Mouse (Mus musculus): ENCODE measurements around the gene Ptprr. TPM values are rescaled to one million over a fixed set of nuclear protein-coding genes. Genes with fewer than 3 reads are reported as not detected.

The Ptprr gene
- polyA plus RNA-seq, 1 experiment = 0.04 TPM

DNA sequence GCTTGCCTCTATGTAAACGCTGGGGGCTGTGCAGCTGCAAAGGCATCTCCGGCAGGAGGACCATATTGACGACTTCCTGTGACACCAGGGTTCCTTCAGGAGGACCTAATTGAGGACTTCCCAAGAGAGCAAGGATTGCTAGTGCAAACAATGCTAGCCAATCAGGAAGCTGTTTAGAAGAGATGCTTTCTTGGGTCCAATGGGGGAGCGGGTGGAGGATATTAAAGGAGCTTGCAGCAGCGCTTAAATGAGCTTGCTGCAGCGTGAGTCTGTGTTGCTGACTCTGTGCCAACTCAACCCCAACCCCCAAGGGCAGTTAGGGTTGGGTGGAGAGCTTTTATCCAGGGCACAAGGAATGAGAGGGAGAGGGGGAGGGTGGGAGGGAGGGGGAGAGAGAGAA is 11.3 kb upstream of the Ptprr start:
- TF ChIP-seq MAX (IDR thresholded peaks at IDR 0.05) = no peak
- TF ChIP-seq FOSL1 (IDR thresholded peaks at IDR 0.05; ENCODE audit: insufficient read depth, low read length, poor library complexity, severe bottlenecking) = no peak
- no peak for TF ChIP-seq CTCF (IDR thresholded peaks at IDR 0.05; ENCODE audit: control insufficient read depth, insufficient read depth, insufficient read length)
- TF ChIP-seq MYOD1 (IDR thresholded peaks at IDR 0.05; ENCODE audit: control insufficient read depth, insufficient read length, low read depth) = no peak
- no peak for TF ChIP-seq USF1 (IDR thresholded peaks at IDR 0.05; ENCODE audit: low read depth)
- TF ChIP-seq MYOG (IDR thresholded peaks at IDR 0.05; ENCODE audit: control insufficient read depth, extremely low read depth, insufficient read length) = no peak
- no peak for TF ChIP-seq CEBPB (IDR thresholded peaks at IDR 0.05; ENCODE audit: low read depth)
- no peaks in the 10 kb centered on the region for H3K27me3 ChIP-seq (ENCODE audit: control insufficient read depth, insufficient read depth, insufficient read length)
- no peaks in the 10 kb centered on the region for H3K36me3 ChIP-seq (ENCODE audit: control insufficient read depth, insufficient read depth)
- H3ac ChIP-seq (ENCODE audit: control insufficient read depth, insufficient read length, low read depth) = no peak overlapping the region
- H3K79me2 ChIP-seq (ENCODE audit: control insufficient read depth, insufficient read depth) = no peaks in the 10 kb centered on the region
- no peak overlapping the region for H3K4me3 ChIP-seq (ENCODE audit: insufficient read depth, poor library complexity, severe bottlenecking)
- no peaks in the 10 kb centered on the region for H3K79me3 ChIP-seq (ENCODE audit: low read depth)

GRCm38 (mm10) chr10:116018480-116018891 is 473 bp downstream of the Ptprr start:
- Histone ChIP-seq H3K4me3 (ENCODE audit: insufficient read depth, poor library complexity, severe bottlenecking) (no peak overlapping the region), H3K27me3 (ENCODE audit: control insufficient read depth, insufficient read depth, insufficient read length) (peaks cover 4% of the 10 kb centered on the region), H3K36me3 (ENCODE audit: control insufficient read depth, insufficient read depth) (no peaks in the 10 kb centered on the region), H3K79me2 (ENCODE audit: control insufficient read depth, insufficient read depth) (no peaks in the 10 kb centered on the region), H3K79me3 (ENCODE audit: low read depth) (no peaks in the 10 kb centered on the region), H3ac (ENCODE audit: control insufficient read depth, insufficient read length, low read depth) (peak overlapping the region; percentile 8)
- TF ChIP-seq MYOG (IDR thresholded peaks at IDR 0.05; ENCODE audit: control insufficient read depth, extremely low read depth, insufficient read length) (no peak), USF1 (IDR thresholded peaks at IDR 0.05; ENCODE audit: low read depth) (no peak), MAX (IDR thresholded peaks at IDR 0.05) (no peak), CTCF (IDR thresholded peaks at IDR 0.05; ENCODE audit: control insufficient read depth, insufficient read depth, insufficient read length) (no peak), MYOD1 (IDR thresholded peaks at IDR 0.05; ENCODE audit: control insufficient read depth, insufficient read length, low read depth) (no peak), CEBPB (IDR thresholded peaks at IDR 0.05; ENCODE audit: low read depth) (no peak), FOSL1 (IDR thresholded peaks at IDR 0.05; ENCODE audit: insufficient read depth, low read length, poor library complexity, severe bottlenecking) (no peak)

- Histone ChIP-seq H3K79me3 (ENCODE audit: low read depth) (no peaks in the 10 kb centered on the region), H3K36me3 (ENCODE audit: control insufficient read depth, insufficient read depth) (no peaks in the 10 kb centered on the region), H3K4me3 (ENCODE audit: insufficient read depth, poor library complexity, severe bottlenecking) (no peak overlapping the region), H3K79me2 (ENCODE audit: control insufficient read depth, insufficient read depth) (no peaks in the 10 kb centered on the region), H3ac (ENCODE audit: control insufficient read depth, insufficient read length, low read depth) (no peak overlapping the region), H3K27me3 (ENCODE audit: control insufficient read depth, insufficient read depth, insufficient read length) (peaks cover 4% of the 10 kb centered on the region)
- TF ChIP-seq MYOG (IDR thresholded peaks at IDR 0.05; ENCODE audit: control insufficient read depth, extremely low read depth, insufficient read length) = no peak
- TF ChIP-seq MAX (IDR thresholded peaks at IDR 0.05) = no peak
- no peak for TF ChIP-seq MYOD1 (IDR thresholded peaks at IDR 0.05; ENCODE audit: control insufficient read depth, insufficient read length, low read depth)
- TF ChIP-seq USF1 (IDR thresholded peaks at IDR 0.05; ENCODE audit: low read depth) = no peak
- no peak for TF ChIP-seq FOSL1 (IDR thresholded peaks at IDR 0.05; ENCODE audit: insufficient read depth, low read length, poor library complexity, severe bottlenecking)
- TF ChIP-seq CTCF (IDR thresholded peaks at IDR 0.05; ENCODE audit: control insufficient read depth, insufficient read depth, insufficient read length) = no peak
These were observed 1.3 kb downstream of the Ptprr start for GRCm38 (mm10) chr10:116019086-116019860.

DNA sequence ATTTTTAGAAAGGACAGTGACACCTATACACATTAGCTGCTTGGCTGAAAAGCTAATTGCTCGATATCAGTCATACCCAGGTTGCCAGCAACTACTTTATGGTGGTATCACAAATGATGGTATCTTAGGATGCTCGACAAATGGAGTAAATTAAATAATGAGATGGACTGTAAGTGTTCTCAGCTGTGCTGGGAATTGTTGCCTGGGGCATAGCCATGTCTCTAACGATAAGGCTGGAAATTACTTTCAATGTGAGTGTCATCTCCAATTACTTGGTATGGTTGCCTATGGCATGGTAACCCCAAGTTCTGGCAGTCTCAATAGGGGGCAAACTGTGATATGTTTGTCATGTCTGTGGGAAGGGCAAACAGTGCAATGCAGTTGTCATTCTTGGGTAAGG is 3.1 kb downstream of the Ptprr start:
- Histone ChIP-seq H3K79me2 (ENCODE audit: control insufficient read depth, insufficient read depth) (no peaks in the 10 kb centered on the region), H3K27me3 (ENCODE audit: control insufficient read depth, insufficient read depth, insufficient read length) (peaks cover 4% of the 10 kb centered on the region), H3K79me3 (ENCODE audit: low read depth) (no peaks in the 10 kb centered on the region), H3ac (ENCODE audit: control insufficient read depth, insufficient read length, low read depth) (no peak overlapping the region), H3K36me3 (ENCODE audit: control insufficient read depth, insufficient read depth) (no peaks in the 10 kb centered on the region), H3K4me3 (ENCODE audit: insufficient read depth, poor library complexity, severe bottlenecking) (no peak overlapping the region)
- no peak for TF ChIP-seq USF1 (IDR thresholded peaks at IDR 0.05; ENCODE audit: low read depth)
- TF ChIP-seq MAX (IDR thresholded peaks at IDR 0.05) = no peak
- TF ChIP-seq CTCF (IDR thresholded peaks at IDR 0.05; ENCODE audit: control insufficient read depth, insufficient read depth, insufficient read length) = no peak

GRCm38 (mm10) chr10:116038150-116038549 is 20.1 kb downstream of the Ptprr start:
- Histone ChIP-seq H3K4me3 (ENCODE audit: insufficient read depth, poor library complexity, severe bottlenecking) (no peak overlapping the region), H3K27me3 (ENCODE audit: control insufficient read depth, insufficient read depth, insufficient read length) (no peaks in the 10 kb centered on the region), H3K79me2 (ENCODE audit: control insufficient read depth, insufficient read depth) (no peaks in the 10 kb centered on the region), H3K36me3 (ENCODE audit: control insufficient read depth, insufficient read depth) (no peaks in the 10 kb centered on the region), H3K79me3 (ENCODE audit: low read depth) (no peaks in the 10 kb centered on the region), H3ac (ENCODE audit: control insufficient read depth, insufficient read length, low read depth) (no peak overlapping the region)
- TF ChIP-seq CEBPB (IDR thresholded peaks at IDR 0.05; ENCODE audit: low read depth) = no peak
- no peak for TF ChIP-seq MYOG (IDR thresholded peaks at IDR 0.05; ENCODE audit: control insufficient read depth, extremely low read depth, insufficient read length)
- no peak for TF ChIP-seq MYOD1 (IDR thresholded peaks at IDR 0.05; ENCODE audit: control insufficient read depth, insufficient read length, low read depth)
- no peak for TF ChIP-seq CTCF (IDR thresholded peaks at IDR 0.05; ENCODE audit: control insufficient read depth, insufficient read depth, insufficient read length)
- no peak for TF ChIP-seq FOSL1 (IDR thresholded peaks at IDR 0.05; ENCODE audit: insufficient read depth, low read length, poor library complexity, severe bottlenecking)
- TF ChIP-seq USF1 (IDR thresholded peaks at IDR 0.05; ENCODE audit: low read depth) = no peak
- no peak for TF ChIP-seq MAX (IDR thresholded peaks at IDR 0.05)

DNA sequence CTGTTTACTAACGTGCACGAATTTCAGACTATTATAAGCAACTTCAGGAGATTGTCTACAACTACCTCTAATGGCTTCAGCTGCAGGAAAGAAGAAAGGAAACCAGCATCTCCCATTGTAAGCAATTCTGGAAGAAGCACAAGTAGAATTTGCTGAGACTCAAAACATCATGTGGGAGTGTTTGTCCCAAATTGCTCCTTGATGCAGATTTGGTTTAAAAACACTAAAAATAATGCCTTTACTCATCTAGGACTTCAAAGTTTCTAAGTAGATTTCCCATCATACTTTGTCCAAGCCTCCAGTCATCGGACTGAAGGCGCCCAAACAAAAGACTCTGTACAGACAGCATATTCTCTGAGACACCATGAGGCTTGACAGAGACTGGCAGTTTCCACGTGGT is 57.9 kb downstream of the Ptprr start:
- H3K4me3 ChIP-seq (ENCODE audit: insufficient read depth, poor library complexity, severe bottlenecking) = no peak overlapping the region
- no peaks in the 10 kb centered on the region for H3K36me3 ChIP-seq (ENCODE audit: control insufficient read depth, insufficient read depth)
- H3ac ChIP-seq (ENCODE audit: control insufficient read depth, insufficient read length, low read depth) = no peak overlapping the region
- H3K79me3 ChIP-seq (ENCODE audit: low read depth) = no peaks in the 10 kb centered on the region
- H3K27me3 ChIP-seq (ENCODE audit: control insufficient read depth, insufficient read depth, insufficient read length) = peaks cover 4% of the 10 kb centered on the region
- H3K79me2 ChIP-seq (ENCODE audit: control insufficient read depth, insufficient read depth) = no peaks in the 10 kb centered on the region
- no peak for TF ChIP-seq MYOG (IDR thresholded peaks at IDR 0.05; ENCODE audit: control insufficient read depth, extremely low read depth, insufficient read length)
- TF ChIP-seq MYOD1 (IDR thresholded peaks at IDR 0.05; ENCODE audit: control insufficient read depth, insufficient read length, low read depth) = no peak
- TF ChIP-seq FOSL1 (IDR thresholded peaks at IDR 0.05; ENCODE audit: insufficient read depth, low read length, poor library complexity, severe bottlenecking) = no peak
- no peak for TF ChIP-seq CTCF (IDR thresholded peaks at IDR 0.05; ENCODE audit: control insufficient read depth, insufficient read depth, insufficient read length)
- no peak for TF ChIP-seq MAX (IDR thresholded peaks at IDR 0.05)
- TF ChIP-seq USF1 (IDR thresholded peaks at IDR 0.05; ENCODE audit: low read depth) = no peak
- TF ChIP-seq CEBPB (IDR thresholded peaks at IDR 0.05; ENCODE audit: low read depth) = no peak
